Mouse (Mus musculus) layer of hippocampus, adult 6 months (tissue): ENCODE data around the gene Tm9sf2. TPM values are rescaled to one million over a fixed set of nuclear protein-coding genes. Genes with fewer than 3 reads are reported as not detected.

Experiments
- long read RNA-seq, 2 experiments: library from polyadenylated mRNA; unstranded; transcript quantifications; one replicate each; pipeline ENCODE4 v2.0.0; 2019 to 2020
- polyA plus RNA-seq: library from polyadenylated mRNA; unstranded; fragments of <200 nt; fragmentation: Nextera tagmentation; gene quantifications from 2 replicates; pipeline ENCODE4 v1.2.3, GENCODE M21; 2021

Gene Tm9sf2
- 137 TPM in 2 replicates for polyA plus RNA-seq
- long read RNA-seq, experiment 1, transcript Tm9sf2-201 (17 exons, 3,107 nt), result major isoform, 288 of 347 reads
- long read RNA-seq, experiment 1, partial matches to known transcripts, result 38 of 347 reads
- long read RNA-seq, experiment 1, other reads (novel, unspliced or antisense), result 21 of 347 reads
- long read RNA-seq, experiment 2, transcript Tm9sf2-201 (17 exons, 3,107 nt), result major isoform, 1,037 of 1,083 reads
- long read RNA-seq, experiment 2, partial matches to known transcripts, result 11 of 1,083 reads
- long read RNA-seq, experiment 2, other reads (novel, unspliced or antisense), result 35 of 1,083 reads

DNA sequence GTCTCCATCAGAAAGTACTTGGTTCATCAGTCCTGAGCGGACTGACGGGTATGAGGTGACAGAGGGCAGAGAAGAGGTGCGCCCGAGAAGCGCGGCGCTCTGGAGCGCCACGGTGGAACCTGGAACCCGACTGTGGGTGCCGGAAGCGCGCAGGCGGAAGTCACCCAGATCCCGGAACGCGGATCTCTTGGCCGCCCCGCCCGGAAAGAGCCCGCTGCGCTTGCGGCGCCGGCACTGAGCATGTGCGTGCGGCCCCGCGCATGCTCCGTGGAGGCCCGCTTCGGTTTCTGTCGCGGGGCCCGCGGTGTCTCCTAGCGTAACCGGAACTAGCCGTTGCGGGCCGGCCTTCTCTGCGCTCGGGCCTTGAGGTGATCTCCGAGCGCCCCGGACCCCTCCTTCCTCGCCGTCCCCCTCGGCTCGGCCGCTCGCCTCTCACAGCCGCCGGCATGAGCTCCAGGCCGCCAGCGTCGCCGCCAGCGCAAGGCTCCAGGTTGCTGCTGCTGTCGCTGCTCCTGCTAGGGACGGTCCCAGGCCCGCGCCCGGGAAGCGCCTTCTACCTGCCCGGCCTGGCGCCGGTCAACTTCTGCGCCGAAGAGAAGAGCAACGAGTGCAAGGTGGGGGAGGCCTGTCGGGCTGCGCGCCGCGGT lies at the start of gene Tm9sf2:
TSS of gene Tm9sf2 (plus strand) at position 217 of the 647 bp plus-strand sequence.

DNA sequence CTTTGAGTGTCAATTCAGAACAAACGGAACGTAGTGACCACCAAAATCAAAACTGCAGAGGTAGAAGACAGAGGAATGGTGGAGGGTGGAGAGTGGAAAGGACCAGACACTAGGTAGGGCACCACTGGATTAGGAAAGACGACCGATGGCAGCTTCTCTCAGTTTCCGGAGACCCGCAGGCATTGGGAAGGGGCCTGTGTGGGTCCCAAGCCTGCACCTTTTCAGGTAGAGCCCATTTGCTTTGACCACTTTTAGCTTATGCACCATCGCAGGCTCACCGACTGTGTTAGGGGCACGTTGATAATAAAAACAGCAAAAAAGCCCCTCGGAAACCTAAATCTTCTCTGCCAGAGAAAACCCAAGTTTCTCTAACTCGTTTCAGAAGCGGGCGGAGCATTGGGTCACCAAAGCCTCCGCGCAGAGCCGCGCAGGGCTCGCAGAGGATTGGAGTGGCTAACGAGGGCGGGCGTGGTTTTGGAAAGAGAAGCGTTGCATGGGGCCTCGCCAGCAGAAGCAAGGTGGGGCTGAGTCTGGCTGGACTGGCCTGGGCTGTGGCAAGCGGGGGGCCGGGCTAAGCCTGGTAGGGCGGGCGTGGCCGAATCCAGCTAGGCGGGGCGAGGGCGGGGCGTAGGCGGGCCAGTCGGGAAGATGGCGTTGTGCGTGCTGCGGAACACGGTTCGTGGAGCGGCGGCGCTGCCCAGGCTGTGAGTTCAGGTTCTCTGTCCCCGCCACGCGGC lies 74.4 kb downstream of the Tm9sf2 start, which contains the start of gene Clybl:
TSS of gene Clybl (plus strand) at position 627 of the 737 bp plus-strand sequence.

Other genes with a start within 250 kb of the Tm9sf2 start
- gene Ubac2, start 228.4 kb upstream of the Tm9sf2 start, polyA plus RNA-seq, result 49.0 and 60.7 TPM in 2 replicates
- not detected in 2 replicates for gene Gpr18, start 191.3 kb upstream of the Tm9sf2 start, polyA plus RNA-seq
- 0.98 and 1.1 TPM in 2 replicates for gene Gpr183, start 141.8 kb upstream of the Tm9sf2 start, polyA plus RNA-seq
- gene Timm8a2, start 72.4 kb upstream of the Tm9sf2 start, polyA plus RNA-seq, result not detected in 2 replicates
- 55.2 and 68.7 TPM in 2 replicates for gene Clybl, start 74.7 kb downstream of the Tm9sf2 start, polyA plus RNA-seq